8 mouse cellular contexts compared by ENCODE assay signal in genomic region chr8:70131166-70131883, GRCm38 (mm10). TPM values are rescaled to one million over a fixed set of nuclear protein-coding genes. Genes with fewer than 3 reads are reported as not detected.
DNase-seq lines count a peak whose midpoint lies in the region; ATAC-seq and TF ChIP-seq lines count a peak whose summit lies in the region.

TSS of gene Nr2c2ap (plus strand) at chr8:70131333.

- H3K27me3 ChIP-seq in hindbrain, postnatal 0 days (ENCODE audit: insufficient read depth, low read length): no peaks in the 10 kb centered on the region

- 1% methylated on average over 37 of the region's 37 CpGs for WGBS in hindbrain, postnatal 0 days

- peak within 1 kb of the TSS; percentile 88 for H3K4me3 ChIP-seq in gastrocnemius, adult 2 months
- peak within 1 kb of the TSS; percentile 61 for H3K4me3 ChIP-seq in hindbrain, postnatal 0 days (ENCODE audit: low read length)

- peak; percentile 19; the same call in 1 of the 2 replicates for TF ChIP-seq CTCF in gastrocnemius, adult 2 months (IDR thresholded peaks at IDR 0.05)
- no peak for TF ChIP-seq CTCF in hindbrain, postnatal 0 days (IDR thresholded peaks at IDR 0.05; ENCODE audit: low read depth)

- H3K36me3 ChIP-seq in hindbrain, postnatal 0 days (ENCODE audit: insufficient read depth, low read length): peaks cover 35% of the 10 kb centered on the region

- intact Hi-C loops in gastrocnemius, adult 2 months (cut with DNase I): no loop called here

- peak within 1 kb of the TSS; percentile 69 for H3K9ac ChIP-seq in hindbrain, postnatal 0 days (replicated peaks; ENCODE audit: low read length)

- peak within 1 kb of the TSS; percentile 90 for H3K27ac ChIP-seq in gastrocnemius, adult 2 months
- H3K27ac ChIP-seq in hindbrain, postnatal 0 days: peak within 1 kb of the TSS; percentile 71; the same call in 1 of the 2 replicates

- H3K9me3 ChIP-seq in hindbrain, postnatal 0 days (ENCODE audit: low read length): no peaks in the 10 kb centered on the region

- DNase-seq in ZHBTc4 (ENCODE audit: low read depth, low spot score): peak; percentile 97
- DNase-seq in cerebellum, postnatal 4 days (ENCODE audit: low spot score in 2 of 2): peak; percentile 54 to 76
- DNase-seq in gastrocnemius, adult 2 months: peak; percentile 90
- peak; percentile 95 for DNase-seq in hindbrain, postnatal 0 days (ENCODE audit: low spot score)
- peak; percentile 39 to 77 for DNase-seq in left cerebral cortex, adult 9 months (ENCODE audit: low spot score in 2 of 2)
- DNase-seq in right cerebral cortex, postnatal 14 days: peak; percentile 85
- peak; percentile 84 for DNase-seq in yolk sac, embryonic 10.5 days (ENCODE audit: low spot score)

- H3K4me2 ChIP-seq in hindbrain, postnatal 0 days (ENCODE audit: low read depth, low read length): peak within 1 kb of the TSS; percentile 93

- ATAC-seq in hindbrain, postnatal 0 days: peak; percentile 76
- peak; percentile 91 for ATAC-seq in megakaryocyte progenitor cell, adult 5-6 weeks (replicated peaks; ENCODE audit: poor library complexity)

- H3K4me1 ChIP-seq in hindbrain, postnatal 0 days (ENCODE audit: insufficient read depth, low read length): peaks cover 14% of the 10 kb centered on the region

RNA-seq across cellular contexts. Expression of gene Nr2c2ap, which starts in this region (rescaled TPM):
- total RNA-seq in gastrocnemius, adult 2 months (2021): 1 to 10 TPM; 4.3 to 6.5 TPM
- 6.1 and 9.4 TPM in 2 replicates for total RNA-seq in hindbrain, postnatal 0 days (2014; rRNA removed)
- 48.5 and 50.2 TPM in 2 replicates for polyA plus RNA-seq in hindbrain, postnatal 0 days (2015; fragmentation: Nextera tagmentation; extraction: Ambion mirVana)
- total RNA-seq in megakaryocyte progenitor cell, adult 5-6 weeks (2015): 38.4 and 45.6 TPM in 2 replicates
- 11.6 and 13.2 TPM in 2 replicates for total RNA-seq in megakaryocyte progenitor cell, adult 5-6 weeks (2017)

Comparison
In these comparisons a context has a peak if more than half of its experiments do, and no peak if none do; other contexts are left out.
1. Peak in every context shown above with its lines: DNase-seq, ATAC-seq, H3K4me3 ChIP-seq and H3K27ac ChIP-seq.